Mouse (Mus musculus): ENCODE results near the gene Spta1. TPM values are rescaled to one million over a fixed set of nuclear protein-coding genes. Genes with fewer than 3 reads are reported as not detected.

The Spta1 gene
- polyA plus RNA-seq, 1 experiment from 2014 or later: 2.4 TPM

- Histone ChIP-seq H3K4me2 (peak overlapping the region; percentile 48; the same call in 1 of the 2 replicates), H3K9ac (no peak overlapping the region), H3K9me3 (no peaks in the 10 kb centered on the region), H3K27ac (replicated peaks) (peak overlapping the region; percentile 63), H3K4me1 (peaks cover 19% of the 10 kb centered on the region), H3K36me3 (no peaks in the 10 kb centered on the region), H3K4me3 (no peak overlapping the region), H3K27me3 (replicated peaks) (no peaks in the 10 kb centered on the region)
- WGBS: 31% methylated on average over 2 of the region's 2 CpGs
- ATAC-seq (ENCODE audit: extremely low read depth, insufficient number of reproducible peaks, low FRiP score, low TSS enrichment): peak; percentile 86
Observed at GRCm38 (mm10) chr1:174171537-174171936, 1.0 kb upstream of the Spta1 start.

DNA sequence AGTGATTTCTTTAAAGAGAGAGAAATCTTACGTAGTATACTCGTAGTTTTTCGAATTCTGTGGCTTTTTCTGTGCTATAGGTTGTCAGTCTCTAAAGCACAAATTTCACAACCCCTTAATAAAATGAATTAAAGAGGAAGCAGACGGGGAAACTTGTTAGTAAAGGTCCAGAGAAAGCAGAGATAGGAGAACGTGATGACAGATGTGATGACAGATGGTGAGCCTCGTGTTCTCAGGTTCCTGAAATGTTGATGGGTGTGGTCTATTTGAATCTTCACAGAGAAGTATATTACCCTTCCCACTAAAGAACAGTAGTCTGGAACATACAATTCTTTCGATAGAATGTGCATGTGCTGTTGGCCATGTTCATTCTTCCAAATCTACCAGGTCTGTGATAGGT, 32.1 kb downstream of the Spta1 start:
- no peaks in the 10 kb centered on the region for H3K9me3 ChIP-seq
- H3K27me3 ChIP-seq (replicated peaks): no peaks in the 10 kb centered on the region
- no peak overlapping the region for H3K4me3 ChIP-seq
- H3K4me1 ChIP-seq: peaks cover 4% of the 10 kb centered on the region; the same call in 1 of the 2 replicates
- H3K9ac ChIP-seq: no peak overlapping the region
- no peak overlapping the region for H3K4me2 ChIP-seq
- WGBS: 56% methylated on average over 7 of the region's 7 CpGs
- no peak overlapping the region for H3K27ac ChIP-seq (replicated peaks)
- H3K36me3 ChIP-seq: no peaks in the 10 kb centered on the region
- ATAC-seq (ENCODE audit: extremely low read depth, insufficient number of reproducible peaks, low FRiP score, low TSS enrichment): no peak

GRCm38 (mm10) chr1:174212286-174212685, 39.7 kb downstream of the Spta1 start:
- Histone ChIP-seq H3K4me2 (no peak overlapping the region), H3K36me3 (peaks cover 7% of the 10 kb centered on the region; the same call in 1 of the 2 replicates), H3K4me1 (no peaks in the 10 kb centered on the region), H3K4me3 (no peak overlapping the region), H3K9ac (no peak overlapping the region), H3K27ac (replicated peaks) (no peak overlapping the region), H3K27me3 (replicated peaks) (no peaks in the 10 kb centered on the region), H3K9me3 (no peaks in the 10 kb centered on the region)
- ATAC-seq (ENCODE audit: extremely low read depth, insufficient number of reproducible peaks, low FRiP score, low TSS enrichment): no peak
- 75% methylated on average over 5 of the region's 5 CpGs for WGBS

DNA sequence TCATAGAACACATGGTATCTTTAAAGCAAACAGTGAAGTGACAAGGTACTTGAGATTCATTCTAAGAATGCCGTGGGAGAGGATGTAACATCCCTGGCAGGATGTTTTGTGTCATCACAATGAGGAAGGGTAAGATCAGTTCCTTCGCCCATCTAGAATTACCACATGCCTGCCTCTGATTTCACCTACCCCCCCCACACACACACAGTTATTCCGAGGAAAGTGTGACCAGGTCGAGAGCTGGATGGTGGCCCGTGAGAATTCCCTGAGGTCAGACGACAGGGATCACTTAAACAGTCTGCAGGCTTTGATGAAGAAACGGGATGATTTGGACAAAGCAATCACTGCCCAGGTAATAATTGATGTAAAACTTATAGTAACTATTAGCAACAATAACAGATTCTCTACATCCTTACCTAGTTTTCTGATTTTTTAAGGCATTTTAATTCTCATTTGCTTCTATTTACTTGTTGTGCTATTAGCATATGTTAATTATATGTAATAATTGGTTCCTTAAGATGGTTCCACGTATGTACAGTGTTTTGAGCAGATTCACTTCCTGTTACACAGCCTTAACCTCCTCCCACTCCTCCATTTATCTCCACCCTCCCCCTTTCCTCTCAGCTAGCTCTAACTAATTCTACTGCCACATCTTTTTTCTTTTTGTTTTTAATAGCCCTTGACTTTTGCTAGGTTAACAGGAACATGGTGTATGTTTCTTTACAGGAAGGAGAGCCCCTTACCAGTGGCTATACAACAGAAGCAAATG, 42.9 kb downstream of the Spta1 start:
- Histone ChIP-seq H3K36me3 (peaks cover 19% of the 10 kb centered on the region; the same call in 1 of the 2 replicates), H3K27me3 (replicated peaks) (no peaks in the 10 kb centered on the region), H3K4me1 (no peaks in the 10 kb centered on the region), H3K4me3 (no peak overlapping the region), H3K9me3 (no peaks in the 10 kb centered on the region), H3K9ac (no peak overlapping the region), H3K4me2 (no peak overlapping the region), H3K27ac (replicated peaks) (no peak overlapping the region)
- 55% methylated on average over 8 of the region's 8 CpGs for WGBS
- no peak for ATAC-seq (ENCODE audit: extremely low read depth, insufficient number of reproducible peaks, low FRiP score, low TSS enrichment)

- no peaks in the 10 kb centered on the region for H3K9me3 ChIP-seq
- no peaks in the 10 kb centered on the region for H3K27me3 ChIP-seq (replicated peaks)
- H3K36me3 ChIP-seq: peaks cover 17% of the 10 kb centered on the region; the same call in 1 of the 2 replicates
- no peak overlapping the region for H3K27ac ChIP-seq (replicated peaks)
- H3K9ac ChIP-seq: no peak overlapping the region
- ATAC-seq (ENCODE audit: extremely low read depth, insufficient number of reproducible peaks, low FRiP score, low TSS enrichment): no peak
- no peak overlapping the region for H3K4me3 ChIP-seq
- no peak overlapping the region for H3K4me2 ChIP-seq
- 74% methylated on average over 8 of the region's 8 CpGs for WGBS
- H3K4me1 ChIP-seq: no peaks in the 10 kb centered on the region
Observed at GRCm38 (mm10) chr1:174216528-174217204, 44.1 kb downstream of the Spta1 start.

- ATAC-seq (ENCODE audit: extremely low read depth, insufficient number of reproducible peaks, low FRiP score, low TSS enrichment): no peak
- H3K27ac ChIP-seq (replicated peaks): peak overlapping the region; percentile 85
- peak overlapping the region; percentile 44 for H3K4me2 ChIP-seq
Observed at GRCm38 (mm10) chr1:174239916-174240315, 67.3 kb downstream of the Spta1 start.

GRCm38 (mm10) chr1:174244621-174245020, 72.0 kb downstream of the Spta1 start:
- Histone ChIP-seq H3K9me3 (no peaks in the 10 kb centered on the region), H3K36me3 (no peaks in the 10 kb centered on the region), H3K4me2 (no peak overlapping the region), H3K27ac (replicated peaks) (no peak overlapping the region), H3K9ac (no peak overlapping the region), H3K4me3 (no peak overlapping the region), H3K27me3 (replicated peaks) (no peaks in the 10 kb centered on the region), H3K4me1 (peaks cover 4% of the 10 kb centered on the region)
- no peak for ATAC-seq (ENCODE audit: extremely low read depth, insufficient number of reproducible peaks, low FRiP score, low TSS enrichment)
- WGBS: 92% methylated on average over 2 of the region's 2 CpGs

More at GRCm38 (mm10) chr1:174239916-174240315, 67.3 kb downstream of the Spta1 start:
- Histone ChIP-seq H3K4me3 (no peak overlapping the region), H3K9ac (no peak overlapping the region), H3K27me3 (replicated peaks) (no peaks in the 10 kb centered on the region), H3K4me1 (peaks cover 15% of the 10 kb centered on the region), H3K9me3 (no peaks in the 10 kb centered on the region), H3K36me3 (0 out of 2 replicates have a peak, but pooled peaks cover 7% of the 10 kb centered on the region)
- 42% methylated on average over 4 of the region's 4 CpGs for WGBS

GRCm38 (mm10) chr1:174246080-174246479, 73.5 kb downstream of the Spta1 start:
- 65% methylated on average over 1 of the region's 1 CpGs for WGBS
- no peak overlapping the region for H3K4me2 ChIP-seq
- H3K9ac ChIP-seq: no peak overlapping the region
- no peaks in the 10 kb centered on the region for H3K9me3 ChIP-seq
- no peak for ATAC-seq (ENCODE audit: extremely low read depth, insufficient number of reproducible peaks, low FRiP score, low TSS enrichment)
- H3K4me1 ChIP-seq: no peaks in the 10 kb centered on the region
- H3K4me3 ChIP-seq: no peak overlapping the region
- no peaks in the 10 kb centered on the region for H3K27me3 ChIP-seq (replicated peaks)
- no peaks in the 10 kb centered on the region for H3K36me3 ChIP-seq
- no peak overlapping the region for H3K27ac ChIP-seq (replicated peaks)

GRCm38 (mm10) chr1:174247170-174247569, 74.6 kb downstream of the Spta1 start:
- no peaks in the 10 kb centered on the region for H3K4me1 ChIP-seq
- H3K27me3 ChIP-seq (replicated peaks): no peaks in the 10 kb centered on the region
- no peak overlapping the region for H3K9ac ChIP-seq
- no peak overlapping the region for H3K27ac ChIP-seq (replicated peaks)
- WGBS: 87% methylated on average over 6 of the region's 6 CpGs
- H3K9me3 ChIP-seq: no peaks in the 10 kb centered on the region
- no peaks in the 10 kb centered on the region for H3K36me3 ChIP-seq
- ATAC-seq (ENCODE audit: extremely low read depth, insufficient number of reproducible peaks, low FRiP score, low TSS enrichment): no peak
- no peak overlapping the region for H3K4me3 ChIP-seq
- no peak overlapping the region for H3K4me2 ChIP-seq

DNA sequence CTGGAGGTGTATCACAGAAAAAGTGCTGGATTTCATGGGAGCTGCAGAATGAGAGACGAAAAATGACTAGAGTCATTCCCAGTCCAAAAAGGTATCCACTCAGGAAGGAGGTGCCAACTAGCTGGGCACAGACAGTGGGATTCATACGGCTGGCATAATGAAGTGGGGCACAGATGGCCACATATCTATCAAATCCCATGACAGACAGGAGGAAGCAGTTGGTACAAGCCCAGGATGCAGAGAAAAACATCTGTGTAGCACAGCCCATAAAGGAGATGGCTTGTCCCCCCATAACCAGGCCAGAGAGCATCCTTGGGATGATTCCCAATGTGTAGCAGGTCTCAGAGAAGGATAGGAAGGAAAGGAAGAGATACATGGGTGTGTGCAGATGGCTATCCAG, 77.8 kb downstream of the Spta1 start:
- ATAC-seq (ENCODE audit: extremely low read depth, insufficient number of reproducible peaks, low FRiP score, low TSS enrichment): no peak
- Histone ChIP-seq H3K9me3 (no peaks in the 10 kb centered on the region), H3K4me1 (no peaks in the 10 kb centered on the region), H3K9ac (no peak overlapping the region), H3K27ac (replicated peaks) (no peak overlapping the region), H3K4me2 (no peak overlapping the region), H3K4me3 (no peak overlapping the region), H3K27me3 (replicated peaks) (no peaks in the 10 kb centered on the region), H3K36me3 (no peaks in the 10 kb centered on the region)
- 85% methylated on average over 2 of the region's 2 CpGs for WGBS

DNA sequence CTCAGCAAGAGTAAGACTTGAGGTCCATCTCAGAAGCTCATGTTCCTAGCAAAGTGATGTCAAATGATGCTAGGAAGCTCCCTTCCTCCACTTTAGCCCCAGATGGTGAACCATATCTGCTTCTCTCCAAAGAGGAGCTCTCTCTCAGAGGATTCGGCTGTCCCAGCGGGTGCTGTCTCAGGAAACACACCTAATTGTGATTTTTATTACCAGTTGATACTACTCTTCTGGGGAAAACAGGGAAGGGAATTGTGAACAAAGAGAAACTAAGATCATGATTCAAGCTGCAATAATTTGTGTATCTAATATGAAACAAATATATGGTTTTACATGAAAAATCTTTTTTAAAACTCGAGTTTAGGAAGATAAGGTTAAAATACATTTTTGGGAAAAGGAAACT, 79.4 kb downstream of the Spta1 start, which contains the start of gene Olfr419:
Gene Olfr419, minus strand, starts transcription at position 101 of the 400 bp plus-strand sequence.
- Histone ChIP-seq H3K9me3 (no peaks in the 10 kb centered on the region), H3K4me2 (no peak within 1 kb of the TSS), H3K4me1 (no peaks in the 10 kb centered on the region), H3K9ac (no peak within 1 kb of the TSS), H3K27ac (replicated peaks) (no peak within 1 kb of the TSS), H3K27me3 (replicated peaks) (no peaks in the 10 kb centered on the region), H3K4me3 (no peak within 1 kb of the TSS), H3K36me3 (no peaks in the 10 kb centered on the region)
- WGBS: 74% methylated on average over 3 of the region's 3 CpGs
- no peak for ATAC-seq (ENCODE audit: extremely low read depth, insufficient number of reproducible peaks, low FRiP score, low TSS enrichment)
